Mouse (Mus musculus) midbrain, embryonic 12.5 days (tissue): ENCODE results near the gene 9330182O14Rik. TPM values are rescaled to one million over a fixed set of nuclear protein-coding genes. Genes with fewer than 3 reads are reported as not detected.
A peak's percentile ranks its signal among the peaks of the same experiment; 100 is the strongest.

Experiments
- ATAC-seq: fragments of 200-750 bp; cut with Nextera tagmentation; 2 replicates; pipeline ENCODE4 v1.8.0; 2017; ENCODE audit warnings: low read depth, moderate TSS enrichment, moderate library complexity; ENCODE audit not compliant: low FRiP score
- H3K27ac ChIP-seq: fragments of 300-500 bp; sonication (generic); replicated peaks from 2 replicates; pipeline ENCODE4 v1.5.1; 2016; ENCODE audit warnings: mild to moderate bottlenecking
- H3K27me3 ChIP-seq: fragments of 300-500 bp; sonication (generic); 2 replicates; pipeline ENCODE4 v1.6.1; 2016; ENCODE audit warnings: mild to moderate bottlenecking
- H3K36me3 ChIP-seq: fragments of 300-500 bp; sonication (generic); 2 replicates; pipeline ENCODE4 v1.6.1; 2016
- H3K4me1 ChIP-seq: fragments of 300-500 bp; sonication (generic); 2 replicates; pipeline ENCODE4 v1.6.1; 2016
- H3K4me2 ChIP-seq: fragments of 300-500 bp; sonication (generic); replicated peaks from 2 replicates; pipeline ENCODE4 v1.6.1; 2016; ENCODE audit warnings: mild to moderate bottlenecking, moderate library complexity
- H3K4me3 ChIP-seq: fragments of 300-500 bp; sonication (generic); 2 replicates; pipeline ENCODE4 v1.5.1; 2016; ENCODE audit warnings: mild to moderate bottlenecking
- H3K9ac ChIP-seq: fragments of 300-500 bp; sonication (generic); replicated peaks from 2 replicates; pipeline ENCODE4 v1.6.1; 2016; ENCODE audit warnings: mild to moderate bottlenecking, moderate library complexity
- H3K9me3 ChIP-seq: fragments of 300-500 bp; sonication (generic); 2 replicates; pipeline ENCODE4 v1.6.1; 2016; ENCODE audit warnings: mild to moderate bottlenecking
- WGBS: fragments of 180-500 bp; shearing (Covaris S2); methylation state at CpG from one replicate; pipeline ENCODE4 v1.1.7; 2016; 5-methylcytosine and 5-hydroxymethylcytosine counted together
- polyA plus RNA-seq: library from polyadenylated mRNA; unstranded; fragments of >200 nt; fragmentation: Nextera tagmentation; extraction: Ambion mirVana; gene quantifications from 2 replicates; pipeline ENCODE4 v1.2.1, GENCODE M21; 2016

The 9330182O14Rik gene
- not detected in 2 replicates for polyA plus RNA-seq

DNA sequence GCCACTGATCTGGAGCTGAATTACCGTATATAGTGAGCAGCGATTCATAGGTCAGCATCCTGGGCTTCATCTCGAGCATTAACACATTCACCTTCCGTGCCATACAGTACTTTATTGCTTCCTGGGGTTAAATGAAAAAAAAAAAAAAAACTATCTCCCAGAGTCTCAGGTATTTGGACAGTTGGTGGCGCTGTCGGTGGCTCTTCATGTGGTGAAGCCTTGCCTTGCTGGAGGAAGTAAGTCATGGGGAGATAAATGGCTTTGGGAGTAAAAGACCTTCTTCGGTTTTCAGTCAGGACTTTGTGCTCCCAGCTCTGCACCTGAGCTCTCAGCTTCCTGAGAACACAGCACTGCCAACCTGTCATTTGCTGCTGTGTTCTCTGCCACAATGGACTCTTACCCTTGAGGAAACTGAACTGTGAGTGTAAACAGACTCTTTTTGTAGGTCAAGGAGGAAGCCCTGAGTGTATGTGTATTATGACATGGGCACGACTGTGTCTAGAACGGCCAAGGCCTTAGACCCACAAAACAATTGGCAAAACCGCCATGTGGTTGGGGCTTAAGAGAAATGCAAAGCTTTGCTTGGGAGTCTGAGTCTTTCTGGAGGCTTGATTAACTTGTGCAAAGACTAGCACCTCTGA lies at the start of gene 9330182O14Rik:
9330182O14Rik (plus strand) TSS at position 214 of the 641 bp plus-strand sequence.
- Histone ChIP-seq H3K27ac (no peak within 1 kb of the TSS), H3K9me3 (no peaks in the 10 kb centered on the region), H3K4me3 (no peak within 1 kb of the TSS), H3K36me3 (no peaks in the 10 kb centered on the region), H3K27me3 (no peaks in the 10 kb centered on the region), H3K9ac (no peak within 1 kb of the TSS), H3K4me2 (no peak within 1 kb of the TSS), H3K4me1 (no peaks in the 10 kb centered on the region)
- 61% methylated on average over 10 of the region's 10 CpGs for WGBS
- ATAC-seq = no peak

DNA sequence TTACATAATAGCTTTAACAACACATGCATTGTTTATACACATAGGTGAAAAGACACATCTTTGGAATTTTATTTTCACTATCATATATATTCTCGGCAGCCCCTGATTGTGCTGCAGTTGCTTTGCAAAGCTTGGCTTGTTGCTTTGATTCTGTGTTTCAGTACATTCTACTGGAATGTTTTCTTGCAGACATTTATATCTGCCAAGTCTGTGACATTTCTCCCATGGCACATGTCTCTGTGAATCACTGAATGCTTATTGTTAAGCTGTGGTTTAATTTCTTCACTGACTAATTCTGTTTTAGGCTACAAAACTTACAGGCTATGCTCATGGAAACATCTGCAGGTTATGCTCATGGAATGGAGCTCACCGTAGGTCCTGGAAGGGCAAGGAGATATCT lies 30.9 kb upstream of the 9330182O14Rik start:
- H3K4me3 ChIP-seq = no peak overlapping the region
- 90% methylated on average over 2 of the region's 2 CpGs for WGBS
- no peaks in the 10 kb centered on the region for H3K27me3 ChIP-seq
- H3K9ac ChIP-seq = no peak overlapping the region
- H3K4me2 ChIP-seq = no peak overlapping the region
- H3K4me1 ChIP-seq = no peaks in the 10 kb centered on the region
- H3K9me3 ChIP-seq = no peaks in the 10 kb centered on the region
- H3K27ac ChIP-seq = no peak overlapping the region
- H3K36me3 ChIP-seq = no peaks in the 10 kb centered on the region
- ATAC-seq = no peak

DNA sequence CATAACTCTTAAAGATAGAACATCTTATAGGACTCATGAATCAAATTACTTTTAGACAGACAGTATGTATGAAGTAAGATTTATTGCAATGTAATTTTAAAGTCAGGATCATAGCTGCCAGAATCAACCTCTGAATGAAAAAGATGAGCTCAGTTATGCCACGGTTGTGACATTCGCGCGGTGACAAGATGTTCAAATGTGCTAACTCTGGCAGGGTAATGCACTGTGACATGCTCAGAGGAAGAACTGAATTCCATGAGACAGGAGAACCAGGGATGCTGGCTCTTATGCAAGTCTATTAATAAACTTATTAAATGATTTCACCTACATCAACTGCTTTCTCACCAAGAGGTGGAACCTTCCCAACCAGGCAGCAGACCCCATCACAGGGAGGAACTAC lies 28.5 kb upstream of the 9330182O14Rik start:
- ATAC-seq = no peak
- WGBS = 91% methylated on average over 4 of the region's 4 CpGs
- no peaks in the 10 kb centered on the region for H3K27me3 ChIP-seq

DNA sequence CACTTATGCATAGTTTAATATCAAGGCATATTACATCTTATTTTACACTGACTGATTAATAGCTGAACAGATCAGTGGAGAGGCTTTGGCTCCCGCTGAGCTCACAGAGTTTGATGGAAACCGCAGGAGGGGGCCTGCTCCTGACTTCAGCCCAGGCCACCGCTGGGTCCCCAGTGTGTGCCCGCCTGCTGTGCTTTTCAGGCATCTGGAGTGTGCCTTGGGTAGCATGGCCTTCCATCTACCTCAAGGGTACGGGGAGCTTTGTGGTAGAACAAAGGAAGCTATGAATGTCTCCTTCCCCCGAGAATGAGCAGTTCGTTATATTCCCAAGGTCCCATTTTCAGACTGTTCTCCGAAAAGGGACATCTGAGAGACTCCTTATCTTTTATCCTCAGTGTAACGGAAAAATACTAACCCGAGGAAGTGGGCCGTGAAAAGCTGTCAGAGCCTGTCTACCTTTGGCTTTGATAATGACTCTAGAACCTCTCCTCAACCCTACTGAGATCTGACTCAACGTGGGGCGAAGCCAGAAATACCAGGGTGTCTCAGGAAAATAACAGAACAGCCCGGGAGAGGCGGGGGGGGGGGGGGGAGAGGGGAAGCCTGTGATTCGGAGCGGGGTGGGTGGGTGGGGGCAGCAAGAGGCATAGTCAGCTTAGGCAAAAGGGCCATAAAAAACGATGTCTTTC lies 20.1 kb upstream of the 9330182O14Rik start:
- Histone ChIP-seq H3K9ac (0 out of 2 replicates have a peak overlapping the region, but pooled peaks have one; percentile 15), H3K4me1 (peaks cover 15% of the 10 kb centered on the region), H3K36me3 (no peaks in the 10 kb centered on the region), H3K4me2 (peak overlapping the region; percentile 48), H3K9me3 (no peaks in the 10 kb centered on the region), H3K4me3 (peak overlapping the region; percentile 23; the same call in 1 of the 2 replicates), H3K27me3 (no peaks in the 10 kb centered on the region), H3K27ac (no peak overlapping the region; the same call in 1 of the 2 replicates)
- 23% methylated on average over 18 of the region's 18 CpGs for whole genome bisulfite sequencing
- peak; percentile 55 for ATAC-seq

More for the DNA sequence above, 28.5 kb upstream of the 9330182O14Rik start:
- Histone ChIP-seq H3K9me3 (no peaks in the 10 kb centered on the region), H3K9ac (no peak overlapping the region), H3K4me1 (no peaks in the 10 kb centered on the region), H3K27ac (no peak overlapping the region), H3K36me3 (no peaks in the 10 kb centered on the region), H3K4me2 (no peak overlapping the region), H3K4me3 (no peak overlapping the region)

DNA sequence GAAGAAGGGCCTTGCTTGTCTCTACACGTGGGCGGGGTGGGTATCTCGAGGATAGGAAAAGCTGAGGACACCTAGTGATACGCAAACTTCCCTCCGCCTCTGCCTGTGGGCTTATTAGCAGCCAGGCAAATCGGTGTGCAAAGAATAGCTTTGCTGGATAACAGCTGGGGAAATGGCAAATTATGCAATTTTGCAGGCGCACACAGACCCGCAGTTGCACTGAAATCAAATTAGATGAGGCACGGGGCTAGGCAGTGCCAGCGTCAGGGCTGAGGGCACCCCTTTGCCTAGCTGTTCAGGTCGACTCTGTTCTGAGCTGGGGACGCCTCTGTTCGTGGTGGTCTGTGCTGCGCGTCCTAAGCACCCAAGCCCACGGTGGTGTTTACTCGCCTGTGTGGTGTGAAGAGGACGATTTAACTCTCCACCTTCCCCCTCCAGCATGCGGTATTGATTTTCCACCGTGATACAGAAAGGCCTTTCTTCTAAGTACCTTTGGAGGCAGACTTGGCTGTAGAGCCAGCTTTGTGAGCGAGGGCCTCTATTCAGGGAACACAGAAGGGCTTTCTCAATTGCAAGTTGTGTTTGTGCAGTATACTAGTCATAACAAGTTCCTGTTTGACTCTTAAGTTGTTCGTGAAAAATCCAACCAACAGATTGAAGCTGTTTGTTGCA lies 19.4 kb upstream of the 9330182O14Rik start:
- no peaks in the 10 kb centered on the region for H3K36me3 ChIP-seq
- no peaks in the 10 kb centered on the region for H3K9me3 ChIP-seq
- peak overlapping the region; percentile 23 for H3K4me3 ChIP-seq
- ATAC-seq = peak; percentile 81
- no peaks in the 10 kb centered on the region for H3K27me3 ChIP-seq
- 0 out of 2 replicates have a peak overlapping the region, but pooled peaks have one; percentile 15 for H3K9ac ChIP-seq
- H3K4me1 ChIP-seq = peaks cover 15% of the 10 kb centered on the region
- peak overlapping the region; percentile 48 for H3K4me2 ChIP-seq
- H3K27ac ChIP-seq = peak overlapping the region; percentile 46; the same call in 1 of the 2 replicates
- WGBS = 27% methylated on average over 22 of the region's 22 CpGs

DNA sequence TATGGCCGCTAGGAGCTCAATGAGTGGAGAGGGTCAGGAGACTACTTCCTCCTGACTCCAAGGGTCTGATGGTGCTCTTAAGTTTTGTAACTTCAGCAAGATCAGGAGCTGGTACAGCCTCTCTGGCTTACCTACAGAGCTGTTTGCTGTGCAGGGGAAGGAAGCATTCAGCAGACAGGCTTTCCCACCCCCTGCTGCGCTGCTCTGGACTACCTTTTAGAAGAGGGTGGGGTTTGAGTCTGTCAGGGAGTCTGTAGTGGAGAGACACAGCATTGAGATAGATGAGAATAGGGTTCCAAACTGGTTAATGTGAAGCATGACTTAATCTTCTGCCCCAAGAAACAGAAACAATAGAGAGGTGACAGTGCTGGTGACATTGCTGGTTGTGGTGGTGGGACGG lies 17.8 kb upstream of the 9330182O14Rik start:
- no peak overlapping the region for H3K4me2 ChIP-seq
- H3K27ac ChIP-seq = no peak overlapping the region
- peaks cover 15% of the 10 kb centered on the region for H3K4me1 ChIP-seq
- 74% methylated on average over 3 of the region's 3 CpGs for WGBS
- H3K4me3 ChIP-seq = no peak overlapping the region
- H3K36me3 ChIP-seq = no peaks in the 10 kb centered on the region
- H3K9ac ChIP-seq = no peak overlapping the region
- ATAC-seq = no peak
- no peaks in the 10 kb centered on the region for H3K27me3 ChIP-seq
- H3K9me3 ChIP-seq = no peaks in the 10 kb centered on the region

DNA sequence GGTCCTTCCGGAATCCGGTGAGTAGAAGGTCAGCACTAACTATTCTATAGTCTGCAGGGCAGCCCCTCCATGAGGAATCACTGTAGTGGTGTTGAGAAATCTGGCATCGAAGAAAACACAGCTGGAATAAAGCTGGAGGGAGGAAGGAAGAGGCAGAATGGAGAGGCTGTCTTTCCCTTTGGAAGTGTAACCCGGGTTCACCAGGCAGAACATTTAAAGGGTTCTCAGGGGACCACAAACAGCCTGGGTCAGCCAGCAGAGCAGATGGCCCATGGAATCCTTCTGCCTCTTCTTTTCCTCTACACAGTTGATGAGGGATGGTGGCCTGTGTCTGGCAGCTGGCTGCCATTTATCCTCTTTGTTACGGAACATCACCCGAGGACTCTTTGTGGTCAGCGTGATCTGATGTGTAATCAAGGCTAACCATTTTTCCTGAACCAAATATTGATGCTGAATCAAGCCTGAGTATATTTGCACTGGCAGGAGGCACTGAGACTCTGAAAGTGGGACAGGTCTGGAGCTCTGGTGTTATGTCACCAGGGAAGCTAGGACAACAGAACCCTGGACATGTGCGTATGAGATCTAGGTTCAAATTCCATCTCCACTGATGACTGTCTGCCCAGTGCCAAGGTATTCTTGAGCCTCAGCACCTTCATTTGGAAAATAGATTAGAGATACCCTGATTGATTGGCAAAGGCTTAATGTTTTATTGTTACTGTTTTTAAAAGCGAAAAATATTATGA lies 9.8 kb upstream of the 9330182O14Rik start:
- H3K27ac ChIP-seq = no peak overlapping the region
- no peak overlapping the region for H3K4me3 ChIP-seq
- 80% methylated on average over 9 of the region's 9 CpGs for WGBS
- no peaks in the 10 kb centered on the region for H3K36me3 ChIP-seq
- H3K27me3 ChIP-seq = no peaks in the 10 kb centered on the region
- no peaks in the 10 kb centered on the region for H3K4me1 ChIP-seq
- no peak overlapping the region for H3K4me2 ChIP-seq
- no peaks in the 10 kb centered on the region for H3K9me3 ChIP-seq
- H3K9ac ChIP-seq = no peak overlapping the region
- ATAC-seq = no peak

DNA sequence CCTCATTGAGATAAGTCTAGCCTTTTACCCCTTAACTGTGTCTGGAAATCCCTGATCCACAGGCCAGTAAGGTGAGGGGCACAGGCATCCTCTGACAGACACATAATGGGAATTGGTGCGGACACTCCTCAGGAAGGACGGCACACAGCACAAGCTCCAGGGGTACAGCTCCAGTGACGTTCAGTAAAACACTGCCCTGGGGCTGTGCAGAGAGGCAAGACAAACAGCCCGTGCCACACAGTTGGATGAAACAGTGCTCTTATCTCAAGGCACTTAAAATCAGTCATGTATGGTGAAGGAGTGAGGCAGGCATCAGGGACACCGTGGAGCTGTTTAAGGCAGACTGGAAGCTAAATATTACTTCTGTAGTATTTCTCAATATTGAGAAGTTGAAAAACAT lies 4.7 kb upstream of the 9330182O14Rik start:
- no peaks in the 10 kb centered on the region for H3K36me3 ChIP-seq
- WGBS = 62% methylated on average over 5 of the region's 5 CpGs
- no peak for ATAC-seq
- H3K9ac ChIP-seq = no peak overlapping the region
- H3K4me1 ChIP-seq = no peaks in the 10 kb centered on the region
- H3K27me3 ChIP-seq = no peaks in the 10 kb centered on the region
- H3K4me3 ChIP-seq = no peak overlapping the region
- H3K27ac ChIP-seq = no peak overlapping the region
- H3K4me2 ChIP-seq = no peak overlapping the region
- no peaks in the 10 kb centered on the region for H3K9me3 ChIP-seq

DNA sequence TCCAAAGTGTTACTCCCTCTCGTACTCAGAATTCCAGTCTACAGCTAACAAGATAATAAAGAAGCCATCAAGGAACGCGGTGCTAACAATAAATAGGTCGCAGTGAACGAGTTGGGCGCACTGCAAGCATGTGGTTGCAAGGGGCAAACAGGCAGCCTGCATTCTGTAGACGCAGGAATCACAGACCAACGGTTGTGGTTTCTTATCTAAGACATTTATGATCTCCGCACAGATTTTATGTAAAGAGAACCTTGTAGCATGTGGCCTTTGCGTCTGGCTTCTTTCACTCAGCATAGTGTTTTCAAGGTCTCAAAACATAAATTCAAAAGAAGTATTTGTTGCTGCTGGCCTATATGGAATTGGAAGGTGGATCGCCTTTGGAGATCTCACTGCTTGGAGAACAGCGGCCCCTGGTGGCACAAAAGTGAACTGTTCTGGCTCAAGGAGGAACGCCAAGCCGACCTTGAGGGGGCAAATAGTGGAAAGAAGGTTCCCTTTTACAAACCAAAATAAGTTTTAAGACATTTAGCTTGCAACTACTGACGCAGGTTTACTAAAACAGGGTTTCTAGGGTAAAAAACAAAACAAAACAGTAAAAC lies 3.2 kb upstream of the 9330182O14Rik start:
- H3K27ac ChIP-seq = no peak overlapping the region
- no peaks in the 10 kb centered on the region for H3K36me3 ChIP-seq
- no peaks in the 10 kb centered on the region for H3K27me3 ChIP-seq
- no peak overlapping the region for H3K4me2 ChIP-seq
- no peak overlapping the region for H3K9ac ChIP-seq
- no peaks in the 10 kb centered on the region for H3K4me1 ChIP-seq
- H3K9me3 ChIP-seq = no peaks in the 10 kb centered on the region
- 24% methylated on average over 15 of the region's 15 CpGs for WGBS
- no peak overlapping the region for H3K4me3 ChIP-seq
- peak; percentile 23; the same call in 1 of the 2 replicates for ATAC-seq

DNA sequence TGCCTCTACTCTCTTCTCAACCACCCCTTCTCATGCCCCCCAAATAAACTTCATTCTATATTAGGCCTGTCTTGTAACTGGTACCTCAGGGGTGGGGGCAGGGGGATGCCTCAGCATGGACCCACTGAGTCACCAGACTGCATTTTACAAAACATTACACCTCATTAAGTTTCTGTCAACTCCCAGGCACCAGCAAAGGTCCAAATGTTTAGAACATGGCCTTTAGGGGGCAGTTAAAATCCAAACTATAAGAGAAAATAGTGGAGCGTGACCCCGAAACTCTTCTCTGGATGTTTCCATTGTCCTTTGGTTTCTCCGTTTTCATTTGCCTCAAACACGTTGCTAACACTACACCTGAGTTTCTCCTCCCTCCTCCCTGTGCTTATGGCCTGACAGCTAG lies 1.8 kb upstream of the 9330182O14Rik start:
- Histone ChIP-seq H3K27me3 (no peaks in the 10 kb centered on the region), H3K27ac (no peak overlapping the region), H3K4me1 (no peaks in the 10 kb centered on the region), H3K9me3 (no peaks in the 10 kb centered on the region), H3K4me3 (no peak overlapping the region), H3K9ac (no peak overlapping the region), H3K36me3 (no peaks in the 10 kb centered on the region), H3K4me2 (no peak overlapping the region)
- WGBS = 81% methylated on average over 4 of the region's 4 CpGs
- no peak for ATAC-seq

DNA sequence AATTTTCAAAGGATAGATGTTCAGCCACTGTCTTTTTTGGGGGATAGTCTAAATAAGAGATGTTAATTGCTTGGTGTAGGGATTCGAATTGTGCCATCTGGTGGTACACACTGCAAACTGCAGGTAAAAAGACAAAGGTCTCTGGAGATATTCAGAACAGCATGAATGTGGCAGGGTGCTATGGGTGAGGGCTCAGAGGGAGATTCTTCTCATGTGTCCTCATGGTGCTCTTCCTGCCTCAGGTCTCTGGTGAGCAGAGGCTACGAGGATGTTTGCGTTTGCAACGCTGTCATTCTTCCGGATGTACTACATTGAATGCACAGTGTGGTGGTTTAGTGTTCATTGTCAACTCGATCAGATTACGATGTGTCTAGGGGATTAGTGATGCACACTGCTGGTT lies 10.1 kb downstream of the 9330182O14Rik start:
- Histone ChIP-seq H3K9ac (no peak overlapping the region), H3K27me3 (no peaks in the 10 kb centered on the region), H3K36me3 (no peaks in the 10 kb centered on the region), H3K27ac (no peak overlapping the region), H3K9me3 (no peaks in the 10 kb centered on the region), H3K4me2 (no peak overlapping the region), H3K4me3 (no peak overlapping the region), H3K4me1 (no peaks in the 10 kb centered on the region)
- WGBS = 51% methylated on average over 7 of the region's 7 CpGs
- peak; percentile 47; the same call in 1 of the 2 replicates for ATAC-seq
